Mouse (Mus musculus) heart, postnatal 0 days (tissue): ENCODE measurements at regions not wholly inside any gene's neighbourhood (a gene's known extent, or its start where the extent isn't known, plus 50 kb on each side); places are given as distances from the start of the nearest gene placed in this dataset.

ENCODE experiments used
- ATAC-seq: fragments of 200-750 bp; cut with Nextera tagmentation; 2 replicates; pipeline ENCODE4 v1.8.0; 2017; ENCODE audit warnings: low read depth, moderate number of reproducible peaks, moderate library complexity; ENCODE audit not compliant: insufficient read depth
- DNase-seq: peaks from one replicate; pipeline ENCODE4 v3.0.0-alpha.2; 2016; ENCODE audit warnings: low spot score
- H3K27ac ChIP-seq: fragments of 300-500 bp; sonication (generic); 2 replicates; pipeline ENCODE4 v1.5.1; 2014; ENCODE audit warnings: low read depth, mild to moderate bottlenecking
- H3K27me3 ChIP-seq: fragments of 300-500 bp; sonication (generic); 2 replicates; pipeline ENCODE4 v1.6.1; 2014; ENCODE audit warnings: low read length, mixed read lengths; ENCODE audit not compliant: control insufficient read depth, insufficient read depth
- H3K36me3 ChIP-seq: fragments of 300-500 bp; sonication (generic); replicated peaks from 2 replicates; pipeline ENCODE4 v1.6.1; 2014; ENCODE audit warnings: low read length, mixed read lengths; ENCODE audit not compliant: control insufficient read depth, insufficient read depth
- H3K4me1 ChIP-seq: fragments of 300-500 bp; sonication (generic); 2 replicates; pipeline ENCODE4 v1.6.1; 2014; ENCODE audit warnings: antibody characterized with exemption; ENCODE audit not compliant: control insufficient read depth, insufficient read depth
- H3K4me2 ChIP-seq: fragments of 300-500 bp; sonication (generic); 2 replicates; pipeline ENCODE4 v1.6.1; 2014; ENCODE audit warnings: low read depth, mild to moderate bottlenecking, low read length, moderate library complexity
- H3K4me3 ChIP-seq: fragments of 300-500 bp; sonication (generic); 2 replicates; pipeline ENCODE4 v1.5.1; 2014; ENCODE audit warnings: low read depth, low read length
- H3K9ac ChIP-seq: fragments of 300-500 bp; sonication (generic); replicated peaks from 2 replicates; pipeline ENCODE4 v1.6.1; 2014; ENCODE audit warnings: low read depth, low read length, mixed read lengths
- H3K9me3 ChIP-seq: fragments of 300-500 bp; sonication (generic); replicated peaks from 2 replicates; pipeline ENCODE4 v1.6.1; 2016; ENCODE audit warnings: low read length; ENCODE audit not compliant: control insufficient read depth
- CTCF ChIP-seq: IDR thresholded peaks from 2 replicates; pipeline ENCODE4 v1.5.1; 2016; ENCODE audit warnings: antibody characterized with exemption, control low read depth, low read depth
- EP300 ChIP-seq: IDR thresholded peaks from 2 replicates; pipeline ENCODE4 v1.6.1; 2016; ENCODE audit warnings: antibody characterized with exemption, low read depth
- WGBS: fragments of 180-500 bp; shearing (Covaris S2); extraction: QIAGEN DNeasy Blood & Tissue Kit; methylation state at CpG from one replicate; pipeline ENCODE4 v1.1.7; 2014; 5-methylcytosine and 5-hydroxymethylcytosine counted together

GRCm38 (mm10) chr5:46901909-46902308, 1044.5 kb upstream of the Lcorl start:
- Histone ChIP-seq H3K4me3 (no peak overlapping the region), H3K9me3 (no peaks in the 10 kb centered on the region), H3K4me2 (no peak overlapping the region), H3K9ac (no peak overlapping the region), H3K4me1 (no peaks in the 10 kb centered on the region), H3K36me3 (no peaks in the 10 kb centered on the region), H3K27ac (no peak overlapping the region), H3K27me3 (no peaks in the 10 kb centered on the region)
- no peak for TF ChIP-seq EP300
- TF ChIP-seq CTCF: no peak
- 51% methylated on average over 2 of the region's 2 CpGs for WGBS
- ATAC-seq (no peak), DNase-seq (no peak)

- TF ChIP-seq EP300: no peak
- TF ChIP-seq CTCF: no peak
- Histone ChIP-seq H3K4me3 (no peak overlapping the region), H3K4me2 (no peak overlapping the region), H3K27ac (no peak overlapping the region), H3K9ac (no peak overlapping the region), H3K36me3 (no peaks in the 10 kb centered on the region), H3K27me3 (no peaks in the 10 kb centered on the region), H3K9me3 (no peaks in the 10 kb centered on the region), H3K4me1 (no peaks in the 10 kb centered on the region)
- ATAC-seq (no peak), DNase-seq (no peak)
- 75% methylated on average over 2 of the region's 2 CpGs for WGBS
Observed at GRCm38 (mm10) chr5:46894037-46894436, 1036.6 kb upstream of the Lcorl start.

DNA sequence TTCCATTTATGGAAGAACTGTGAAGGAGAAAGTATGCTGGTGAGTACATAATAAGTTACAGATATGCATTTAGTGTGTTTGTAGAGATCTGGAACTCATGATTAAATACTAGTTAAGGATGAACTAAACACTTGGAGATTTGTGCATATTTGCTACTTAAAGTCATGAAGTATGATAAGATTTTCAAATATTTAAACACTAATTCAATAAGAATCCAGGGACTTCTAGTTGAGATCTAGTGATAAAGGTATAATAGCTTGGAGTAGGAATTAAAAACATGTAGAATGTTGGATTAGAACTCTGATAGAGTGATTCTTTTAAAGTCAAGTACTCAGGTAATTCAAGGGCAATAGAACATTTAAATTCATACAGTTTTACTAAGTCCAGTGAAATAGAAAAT, 1026.5 kb upstream of the Lcorl start:
- no peak overlapping the region for H3K4me2 ChIP-seq
- no peak for ATAC-seq
- no peak for DNase-seq
- H3K27me3 ChIP-seq: no peaks in the 10 kb centered on the region
- H3K4me1 ChIP-seq: no peaks in the 10 kb centered on the region
- H3K36me3 ChIP-seq: no peaks in the 10 kb centered on the region
- H3K9me3 ChIP-seq: no peaks in the 10 kb centered on the region
- no peak overlapping the region for H3K9ac ChIP-seq
- no peak for TF ChIP-seq CTCF
- TF ChIP-seq EP300: no peak
- no peak overlapping the region for H3K27ac ChIP-seq
- no peak overlapping the region for H3K4me3 ChIP-seq

DNA sequence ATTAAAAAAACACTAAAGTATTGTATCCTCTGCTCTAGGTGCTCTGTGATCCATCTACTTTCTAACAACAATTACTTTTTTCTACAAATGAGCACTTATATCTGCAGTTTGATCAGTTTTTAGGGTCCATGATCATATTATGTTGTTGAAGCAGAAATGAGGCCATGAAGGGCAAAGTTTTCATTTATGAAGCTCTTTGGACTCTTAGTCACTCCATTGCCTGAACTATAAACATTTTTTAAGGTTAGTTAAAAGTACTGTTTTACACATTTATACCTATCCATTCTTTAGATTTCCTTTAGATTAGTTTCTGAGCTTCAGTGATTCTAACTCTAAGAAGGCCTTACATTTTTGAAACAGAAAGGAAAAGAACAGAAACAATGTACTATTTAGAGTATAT, 999.4 kb upstream of the Lcorl start:
- no peak overlapping the region for H3K27ac ChIP-seq
- H3K4me3 ChIP-seq: no peak overlapping the region
- ATAC-seq (no peak), DNase-seq (no peak)
- H3K4me2 ChIP-seq: no peak overlapping the region
- H3K36me3 ChIP-seq: no peaks in the 10 kb centered on the region
- no peak overlapping the region for H3K9ac ChIP-seq
- H3K27me3 ChIP-seq: no peaks in the 10 kb centered on the region
- no peaks in the 10 kb centered on the region for H3K9me3 ChIP-seq
- no peaks in the 10 kb centered on the region for H3K4me1 ChIP-seq
- TF ChIP-seq EP300 (no peak), CTCF (no peak)

GRCm38 (mm10) chr5:46845175-46845574, 987.8 kb upstream of the Lcorl start:
- no peak for TF ChIP-seq CTCF
- no peak for TF ChIP-seq EP300
- H3K4me2 ChIP-seq: no peak overlapping the region
- H3K36me3 ChIP-seq: no peaks in the 10 kb centered on the region
- no peaks in the 10 kb centered on the region for H3K27me3 ChIP-seq
- WGBS: 38% methylated on average over 2 of the region's 2 CpGs
- H3K27ac ChIP-seq: no peak overlapping the region
- DNase-seq: no peak
- no peak overlapping the region for H3K9ac ChIP-seq
- H3K9me3 ChIP-seq: no peaks in the 10 kb centered on the region
- H3K4me3 ChIP-seq: no peak overlapping the region
- no peak for ATAC-seq
- no peaks in the 10 kb centered on the region for H3K4me1 ChIP-seq

- DNase-seq: no peak
- H3K9me3 ChIP-seq: no peaks in the 10 kb centered on the region
- TF ChIP-seq EP300 (no peak), CTCF (no peak)
- 76% methylated on average over 4 of the region's 4 CpGs for WGBS
- H3K36me3 ChIP-seq: no peaks in the 10 kb centered on the region
- H3K27me3 ChIP-seq: no peaks in the 10 kb centered on the region
- no peaks in the 10 kb centered on the region for H3K4me1 ChIP-seq
- no peak overlapping the region for H3K27ac ChIP-seq
- H3K4me2 ChIP-seq: no peak overlapping the region
- H3K9ac ChIP-seq: no peak overlapping the region
- ATAC-seq: no peak
- no peak overlapping the region for H3K4me3 ChIP-seq
Observed at GRCm38 (mm10) chr5:46836810-46837209, 979.4 kb upstream of the Lcorl start.
